Mouse (Mus musculus): ENCODE measurements at regions not wholly inside any gene's neighbourhood (a gene's known extent, or its start where the extent isn't known, plus 50 kb on each side); places are given as distances from the start of the nearest gene placed in this dataset.
A peak's percentile ranks its signal among the peaks of the same experiment; 100 is the strongest.

- H3K4me1 ChIP-seq (ENCODE audit: control insufficient read depth, insufficient read depth, low read length) = no peaks in the 10 kb centered on the region
- no peak overlapping the region for H3K4me2 ChIP-seq (ENCODE audit: low read length)
- H3K9ac ChIP-seq (ENCODE audit: low read depth, low read length) = no peak overlapping the region
- H3K4me3 ChIP-seq (ENCODE audit: low read depth, low read length) = no peak overlapping the region
- H3K27ac ChIP-seq (ENCODE audit: low read length) = no peak overlapping the region
- no peaks in the 10 kb centered on the region for H3K27me3 ChIP-seq (ENCODE audit: control insufficient read depth, insufficient read depth, low read depth, low read length)
- no peak for ATAC-seq
- WGBS = 32% methylated on average over 3 of the region's 3 CpGs
- no peaks in the 10 kb centered on the region for H3K9me3 ChIP-seq (replicated peaks; ENCODE audit: control insufficient read depth, low read length, poor library complexity, severe bottlenecking)
- no peaks in the 10 kb centered on the region for H3K36me3 ChIP-seq (ENCODE audit: control insufficient read depth, insufficient read depth, low read length)
Measured at GRCm38 (mm10) chr1:167905424-167905823, 216.4 kb downstream of the Lmx1a start.

DNA sequence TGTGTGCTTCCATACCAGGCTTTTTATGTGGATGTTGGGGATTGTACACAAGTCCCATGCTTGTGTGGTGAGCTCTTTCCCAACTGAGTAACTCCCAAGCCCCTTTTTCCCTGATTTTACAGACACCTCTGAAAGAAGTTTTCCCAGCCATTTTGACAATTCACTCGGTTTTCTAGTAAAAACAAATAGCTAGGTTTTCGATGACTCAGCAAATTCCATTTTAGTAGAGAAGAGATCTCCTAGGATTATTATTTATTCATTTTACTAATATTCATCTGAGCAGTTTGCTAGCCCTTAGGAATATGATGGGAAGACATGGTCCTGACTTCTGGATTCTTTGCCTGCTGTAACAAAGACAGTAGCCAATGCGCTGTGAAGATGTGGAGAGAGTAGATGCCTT lies 223.0 kb downstream of the Lmx1a start:
- H3K4me1 ChIP-seq (ENCODE audit: control insufficient read depth, insufficient read depth, low read length) = no peaks in the 10 kb centered on the region
- H3K36me3 ChIP-seq (ENCODE audit: control insufficient read depth, insufficient read depth, low read length) = no peaks in the 10 kb centered on the region
- H3K27me3 ChIP-seq (ENCODE audit: control insufficient read depth, insufficient read depth, low read depth, low read length) = no peaks in the 10 kb centered on the region
- no peak overlapping the region for H3K9ac ChIP-seq (ENCODE audit: low read depth, low read length)
- WGBS = 88% methylated on average over 3 of the region's 3 CpGs
- H3K4me3 ChIP-seq (ENCODE audit: low read depth, low read length) = no peak overlapping the region
- ATAC-seq = no peak
- H3K27ac ChIP-seq (ENCODE audit: low read length) = no peak overlapping the region
- H3K9me3 ChIP-seq (replicated peaks; ENCODE audit: control insufficient read depth, low read length, poor library complexity, severe bottlenecking) = no peaks in the 10 kb centered on the region
- H3K4me2 ChIP-seq (ENCODE audit: low read length) = no peak overlapping the region

GRCm38 (mm10) chr1:167914982-167915561 lies 226.0 kb downstream of the Lmx1a start:
- no peaks in the 10 kb centered on the region for H3K4me1 ChIP-seq (ENCODE audit: control insufficient read depth, insufficient read depth, low read length)
- H3K9ac ChIP-seq (ENCODE audit: low read depth, low read length) = no peak overlapping the region
- H3K36me3 ChIP-seq (ENCODE audit: control insufficient read depth, insufficient read depth, low read length) = no peaks in the 10 kb centered on the region
- 25% methylated on average over 7 of the region's 7 CpGs for WGBS
- H3K27me3 ChIP-seq (ENCODE audit: control insufficient read depth, insufficient read depth, low read depth, low read length) = no peaks in the 10 kb centered on the region
- H3K4me3 ChIP-seq (ENCODE audit: low read depth, low read length) = no peak overlapping the region
- H3K27ac ChIP-seq (ENCODE audit: low read length) = no peak overlapping the region
- peak; percentile 80 for ATAC-seq
- peaks cover 4% of the 10 kb centered on the region; the same call in 1 of the 2 replicates for H3K9me3 ChIP-seq (replicated peaks; ENCODE audit: control insufficient read depth, low read length, poor library complexity, severe bottlenecking)
- H3K4me2 ChIP-seq (ENCODE audit: low read length) = peak overlapping the region; percentile 1; the same call in 1 of the 2 replicates

DNA sequence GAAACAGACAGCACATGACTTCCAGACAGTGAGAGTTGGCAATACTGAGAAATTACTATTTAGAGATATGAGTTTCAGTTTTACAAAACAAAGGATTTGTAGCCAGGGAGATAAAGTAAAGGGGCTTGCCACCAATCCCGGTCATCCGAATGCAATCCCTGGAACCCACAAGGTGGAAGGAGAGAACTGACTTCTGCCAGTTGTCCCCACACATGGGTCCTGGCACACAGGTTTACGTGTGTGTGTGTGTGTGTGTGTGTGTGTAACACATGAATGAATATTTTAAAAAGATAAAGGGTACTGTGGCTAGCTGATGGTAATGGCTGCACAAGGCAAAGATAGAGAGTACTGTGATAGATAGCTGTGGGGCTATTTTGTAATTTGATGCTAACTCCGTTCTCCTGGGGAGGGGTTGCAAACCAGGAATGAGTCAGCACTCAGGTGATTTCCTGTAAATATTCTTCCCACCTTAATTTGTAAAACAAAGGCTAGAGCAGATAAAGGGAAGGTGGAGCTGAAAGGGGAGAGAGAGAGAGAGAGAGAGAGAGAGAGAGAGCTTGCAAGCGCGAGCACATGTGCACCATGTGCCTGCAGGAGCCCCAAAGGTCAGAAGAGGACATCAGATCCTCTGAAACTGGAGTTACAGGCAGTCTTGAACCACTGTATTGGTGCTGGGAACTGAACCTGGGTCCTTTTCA lies 226.7 kb downstream of the Lmx1a start:
- Histone ChIP-seq H3K4me3 (ENCODE audit: low read depth, low read length) (no peak overlapping the region), H3K9me3 (replicated peaks; ENCODE audit: control insufficient read depth, low read length, poor library complexity, severe bottlenecking) (peaks cover 4% of the 10 kb centered on the region; the same call in 1 of the 2 replicates), H3K9ac (ENCODE audit: low read depth, low read length) (no peak overlapping the region), H3K36me3 (ENCODE audit: control insufficient read depth, insufficient read depth, low read length) (no peaks in the 10 kb centered on the region), H3K4me1 (ENCODE audit: control insufficient read depth, insufficient read depth, low read length) (no peaks in the 10 kb centered on the region), H3K27me3 (ENCODE audit: control insufficient read depth, insufficient read depth, low read depth, low read length) (no peaks in the 10 kb centered on the region), H3K4me2 (ENCODE audit: low read length) (no peak overlapping the region), H3K27ac (ENCODE audit: low read length) (no peak overlapping the region)
- ATAC-seq = peak; percentile 39; the same call in 1 of the 2 replicates
- 53% methylated on average over 6 of the region's 6 CpGs for WGBS

- H3K27me3 ChIP-seq (ENCODE audit: control insufficient read depth, insufficient read depth, low read depth, low read length) = no peaks in the 10 kb centered on the region
- H3K4me1 ChIP-seq (ENCODE audit: control insufficient read depth, insufficient read depth, low read length) = no peaks in the 10 kb centered on the region
- 76% methylated on average over 7 of the region's 7 CpGs for WGBS
- no peaks in the 10 kb centered on the region for H3K36me3 ChIP-seq (ENCODE audit: control insufficient read depth, insufficient read depth, low read length)
- no peak overlapping the region for H3K4me2 ChIP-seq (ENCODE audit: low read length)
- H3K27ac ChIP-seq (ENCODE audit: low read length) = no peak overlapping the region
- peaks cover 3% of the 10 kb centered on the region; the same call in 1 of the 2 replicates for H3K9me3 ChIP-seq (replicated peaks; ENCODE audit: control insufficient read depth, low read length, poor library complexity, severe bottlenecking)
- ATAC-seq = no peak
- H3K4me3 ChIP-seq (ENCODE audit: low read depth, low read length) = no peak overlapping the region
- no peak overlapping the region for H3K9ac ChIP-seq (ENCODE audit: low read depth, low read length)
Measured at GRCm38 (mm10) chr1:167922917-167923316, 233.9 kb downstream of the Lmx1a start.

DNA sequence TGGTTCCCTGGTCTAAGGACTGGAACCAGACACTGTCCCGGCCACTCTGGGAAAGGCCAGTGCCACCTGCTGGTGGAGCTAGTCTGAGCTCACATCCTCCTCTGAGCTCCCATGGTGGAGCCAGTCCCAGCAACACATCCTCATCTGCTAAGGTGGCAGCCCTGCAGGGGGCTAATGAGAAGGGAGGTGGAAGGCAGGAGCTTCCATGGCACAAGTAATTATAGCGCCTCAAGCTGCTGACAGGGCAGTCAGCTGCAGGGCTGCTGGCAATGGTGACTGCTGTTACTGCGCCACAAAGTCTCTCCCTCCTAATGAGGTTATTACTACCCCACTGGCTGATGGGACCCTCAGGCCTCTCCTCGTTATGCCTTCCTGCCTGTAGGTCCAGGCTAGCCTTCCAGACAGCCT lies 239.0 kb downstream of the Lmx1a start:
- Histone ChIP-seq H3K27ac (ENCODE audit: low read length) (no peak overlapping the region), H3K9me3 (replicated peaks; ENCODE audit: control insufficient read depth, low read length, poor library complexity, severe bottlenecking) (no peaks in the 10 kb centered on the region), H3K27me3 (ENCODE audit: control insufficient read depth, insufficient read depth, low read depth, low read length) (no peaks in the 10 kb centered on the region), H3K4me1 (ENCODE audit: control insufficient read depth, insufficient read depth, low read length) (peaks cover 8% of the 10 kb centered on the region; the same call in 1 of the 2 replicates), H3K9ac (ENCODE audit: low read depth, low read length) (no peak overlapping the region), H3K4me3 (ENCODE audit: low read depth, low read length) (no peak overlapping the region), H3K36me3 (ENCODE audit: control insufficient read depth, insufficient read depth, low read length) (no peaks in the 10 kb centered on the region), H3K4me2 (ENCODE audit: low read length) (no peak overlapping the region)
- peak; percentile 23 for ATAC-seq
- 24% methylated on average over 4 of the region's 4 CpGs for WGBS

- Histone ChIP-seq H3K9me3 (replicated peaks; ENCODE audit: control insufficient read depth, low read length, poor library complexity, severe bottlenecking) (no peaks in the 10 kb centered on the region), H3K27me3 (ENCODE audit: control insufficient read depth, insufficient read depth, low read depth, low read length) (no peaks in the 10 kb centered on the region), H3K27ac (ENCODE audit: low read length) (no peak overlapping the region), H3K9ac (ENCODE audit: low read depth, low read length) (peak overlapping the region; percentile 50), H3K36me3 (ENCODE audit: control insufficient read depth, insufficient read depth, low read length) (no peaks in the 10 kb centered on the region), H3K4me1 (ENCODE audit: control insufficient read depth, insufficient read depth, low read length) (peaks cover 8% of the 10 kb centered on the region; the same call in 1 of the 2 replicates), H3K4me3 (ENCODE audit: low read depth, low read length) (peak overlapping the region; percentile 38), H3K4me2 (ENCODE audit: low read length) (peak overlapping the region; percentile 93)
- WGBS = under 1% methylated on average over 28 of the region's 28 CpGs
- ATAC-seq = peak; percentile 75
Measured at GRCm38 (mm10) chr1:167929729-167930341, 240.8 kb downstream of the Lmx1a start.

GRCm38 (mm10) chr1:167932088-167932487 lies 243.1 kb downstream of the Lmx1a start:
- no peak overlapping the region for H3K4me2 ChIP-seq (ENCODE audit: low read length)
- H3K4me1 ChIP-seq (ENCODE audit: control insufficient read depth, insufficient read depth, low read length) = peaks cover 8% of the 10 kb centered on the region; the same call in 1 of the 2 replicates
- no peaks in the 10 kb centered on the region for H3K9me3 ChIP-seq (replicated peaks; ENCODE audit: control insufficient read depth, low read length, poor library complexity, severe bottlenecking)
- H3K36me3 ChIP-seq (ENCODE audit: control insufficient read depth, insufficient read depth, low read length) = no peaks in the 10 kb centered on the region
- no peaks in the 10 kb centered on the region; the same call in 1 of the 2 replicates for H3K27me3 ChIP-seq (ENCODE audit: control insufficient read depth, insufficient read depth, low read depth, low read length)
- 41% methylated on average over 2 of the region's 2 CpGs for WGBS
- no peak overlapping the region for H3K27ac ChIP-seq (ENCODE audit: low read length)
- ATAC-seq = no peak
- no peak overlapping the region for H3K9ac ChIP-seq (ENCODE audit: low read depth, low read length)
- no peak overlapping the region for H3K4me3 ChIP-seq (ENCODE audit: low read depth, low read length)

- Histone ChIP-seq H3K9me3 (replicated peaks; ENCODE audit: control insufficient read depth, low read length, poor library complexity, severe bottlenecking) (no peaks in the 10 kb centered on the region), H3K36me3 (ENCODE audit: control insufficient read depth, insufficient read depth, low read length) (no peaks in the 10 kb centered on the region), H3K4me1 (ENCODE audit: control insufficient read depth, insufficient read depth, low read length) (no peaks in the 10 kb centered on the region), H3K27me3 (ENCODE audit: control insufficient read depth, insufficient read depth, low read depth, low read length) (no peaks in the 10 kb centered on the region; the same call in 1 of the 2 replicates), H3K4me3 (ENCODE audit: low read depth, low read length) (no peak overlapping the region), H3K4me2 (ENCODE audit: low read length) (no peak overlapping the region), H3K27ac (ENCODE audit: low read length) (no peak overlapping the region), H3K9ac (ENCODE audit: low read depth, low read length) (no peak overlapping the region)
- ATAC-seq = no peak
- 84% methylated on average over 4 of the region's 4 CpGs for WGBS
Measured at GRCm38 (mm10) chr1:167936726-167937125, 247.7 kb downstream of the Lmx1a start.
